Mouse (Mus musculus) MEL (cell line): Measurements from ENCODE around the gene Jmy. TPM values are rescaled to one million over a fixed set of nuclear protein-coding genes. Genes with fewer than 3 reads are reported as not detected.

Source experiments
- DNase-seq: peaks from one replicate; pipeline ENCODE4 v3.0.0; 2011; ENCODE audit warnings: low read depth, low spot score
- H3K27ac ChIP-seq: 2 replicates; pipeline ENCODE4 v1.5.1; 2012; ENCODE audit warnings: low read depth, mild to moderate bottlenecking, control low read depth, low read length, moderate library complexity; ENCODE audit not compliant: control insufficient read depth
- H3K27me3 ChIP-seq, 2 experiments: fragments of 150-350 bp in 1 of 2; sonication (generic) in 1 of 2; 2 replicates each; pipeline ENCODE4 v1.6.1; 2012; ENCODE audit warnings: low read length in 2 of 2, mild to moderate bottlenecking in 2 of 2, improper control_type of control experiment in 1 of 2, moderate library complexity in 1 of 2; ENCODE audit not compliant: insufficient read depth in 2 of 2, control insufficient read depth in 1 of 2
- H3K36me3 ChIP-seq, 2 experiments: 2 replicates each; pipeline ENCODE4 v1.6.1; 2012 to 2014; ENCODE audit warnings: low read length in 2 of 2, improper control_type of control experiment in 1 of 2, inconsistent platforms in 1 of 2, mild to moderate bottlenecking in 1 of 2; ENCODE audit not compliant: insufficient read depth in 2 of 2, control insufficient read depth in 1 of 2
- H3K4me1 ChIP-seq, 2 experiments: fragments of 150-350 bp in 1 of 2; sonication (generic) in 1 of 2; 2 replicates each; pipeline ENCODE4 v1.6.1; 2012; ENCODE audit warnings: low read length in 2 of 2, improper control_type of control experiment in 1 of 2, mild to moderate bottlenecking in 1 of 2; ENCODE audit not compliant: insufficient read depth in 2 of 2, control insufficient read depth in 1 of 2
- H3K4me3 ChIP-seq, 2 experiments: fragments of 150-350 bp in 1 of 2; sonication (generic) in 1 of 2; 2 replicates each; pipeline ENCODE4 v1.5.1; 2012; ENCODE audit warnings: low read depth in 2 of 2, low read length in 2 of 2, mild to moderate bottlenecking in 2 of 2, moderate library complexity in 2 of 2, control low read depth in 1 of 2, improper control_type of control experiment in 1 of 2; ENCODE audit not compliant: control insufficient read depth in 1 of 2, insufficient read depth in 1 of 2
- H3K79me2 ChIP-seq: 2 replicates; pipeline ENCODE4 v1.6.1; 2012; ENCODE audit warnings: mild to moderate bottlenecking, low read length, moderate library complexity; ENCODE audit not compliant: control insufficient read depth, poor library complexity, insufficient read depth
- H3K9ac ChIP-seq: 2 replicates; pipeline ENCODE4 v1.6.1; 2012; ENCODE audit warnings: low read depth, mild to moderate bottlenecking, control low read depth, low read length, moderate library complexity; ENCODE audit not compliant: control insufficient read depth, poor library complexity, severe bottlenecking
- H3K9me3 ChIP-seq: fragments of 150-350 bp; sonication (generic); replicated peaks from 2 replicates; pipeline ENCODE4 v1.6.1; 2012; ENCODE audit warnings: mild to moderate bottlenecking, low read length, improper control_type of control experiment, moderate library complexity; ENCODE audit not compliant: insufficient read depth
- CHD2 ChIP-seq: IDR thresholded peaks from 2 replicates; pipeline ENCODE4 v1.6.1; 2011; ENCODE audit warnings: low read length, improper control_type of control experiment
- ELF1 ChIP-seq: IDR thresholded peaks from 2 replicates; pipeline ENCODE4 v1.6.1; 2014; ENCODE audit warnings: low read depth, mild to moderate bottlenecking, inconsistent platforms, low read length, improper control_type of control experiment, moderate library complexity
- EP300 ChIP-seq, 2 experiments: IDR thresholded peaks; 2 replicates each; pipeline ENCODE4 v1.6.1; 2011; ENCODE audit warnings: improper control_type of control experiment in 2 of 2, low read length in 2 of 2, low read depth in 1 of 2, mild to moderate bottlenecking in 1 of 2
- ETS1 ChIP-seq: IDR thresholded peaks from 2 replicates; pipeline ENCODE4 v1.6.1; 2012; ENCODE audit warnings: low read depth, mild to moderate bottlenecking, inconsistent platforms, low read length, improper control_type of control experiment, moderate library complexity
- GATA1 ChIP-seq: IDR thresholded peaks from 2 replicates; pipeline ENCODE4 v1.6.1; 2011; ENCODE audit warnings: low read depth, low read length, improper control_type of control experiment
- JUND ChIP-seq: IDR thresholded peaks from 2 replicates; pipeline ENCODE4 v1.6.1; 2011; ENCODE audit warnings: low read depth, mild to moderate bottlenecking, improper control_type of control experiment, low read length
- KAT2A ChIP-seq: conservative IDR thresholded peaks from 2 replicates; pipeline ENCODE4 v1.6.1; 2012; ENCODE audit warnings: low read depth, low read length, improper control_type of control experiment, inconsistent platforms
- MAFK ChIP-seq: IDR thresholded peaks from 2 replicates; pipeline ENCODE4 v1.6.1; 2011; ENCODE audit warnings: low read depth, mild to moderate bottlenecking, low read length, improper control_type of control experiment, borderline replicate concordance
- MEF2A ChIP-seq: IDR thresholded peaks from 2 replicates; pipeline ENCODE4 v1.6.1; 2014; ENCODE audit warnings: low read depth, mild to moderate bottlenecking, inconsistent platforms, low read length, improper control_type of control experiment; ENCODE audit not compliant: poor library complexity, insufficient replicate concordance, severe bottlenecking; ENCODE audit errors: extremely low read depth
- MYB ChIP-seq: IDR thresholded peaks from 2 replicates; pipeline ENCODE4 v1.6.1; 2011; ENCODE audit warnings: mild to moderate bottlenecking, low read depth, low read length, improper control_type of control experiment
- POLR2AphosphoS2 ChIP-seq: IDR thresholded peaks from 2 replicates; pipeline ENCODE4 v1.6.1; 2011; ENCODE audit warnings: low read length, improper control_type of control experiment
- RCOR1 ChIP-seq: IDR thresholded peaks from 2 replicates; pipeline ENCODE4 v1.6.1; 2012; ENCODE audit warnings: low read depth, mild to moderate bottlenecking, inconsistent platforms, low read length, improper control_type of control experiment
- SIN3A ChIP-seq: IDR thresholded peaks from 2 replicates; pipeline ENCODE4 v1.6.1; 2012; ENCODE audit warnings: low read length, improper control_type of control experiment, inconsistent platforms
- SMC3 ChIP-seq: IDR thresholded peaks from 2 replicates; pipeline ENCODE4 v1.6.1; 2011; ENCODE audit warnings: low read depth, low read length, improper control_type of control experiment
- TAL1 ChIP-seq: IDR thresholded peaks from 2 replicates; pipeline ENCODE4 v1.6.1; 2012; ENCODE audit warnings: mild to moderate bottlenecking, inconsistent platforms, low read length, moderate library complexity, mixed read lengths
- TBP ChIP-seq: IDR thresholded peaks from 2 replicates; pipeline ENCODE4 v1.8.0; 2011; ENCODE audit warnings: low read depth, low read length, improper control_type of control experiment
- TCF12 ChIP-seq: IDR thresholded peaks from 2 replicates; pipeline ENCODE4 v1.6.1; 2014; ENCODE audit warnings: low read depth, mild to moderate bottlenecking, inconsistent platforms, low read length, improper control_type of control experiment, moderate library complexity
- UBTF ChIP-seq: IDR thresholded peaks from 2 replicates; pipeline ENCODE4 v1.6.1; 2012; ENCODE audit warnings: low read depth, mild to moderate bottlenecking, inconsistent platforms, low read length, improper control_type of control experiment, moderate library complexity, borderline replicate concordance; ENCODE audit not compliant: insufficient read depth
- USF2 ChIP-seq, 2 experiments: IDR thresholded peaks; 2 replicates each; pipeline ENCODE4 v1.6.1; 2011 to 2012; ENCODE audit warnings: improper control_type of control experiment in 2 of 2, low read length in 2 of 2, borderline replicate concordance in 1 of 2, inconsistent platforms in 1 of 2, low read depth in 1 of 2, mild to moderate bottlenecking in 1 of 2; ENCODE audit not compliant: insufficient read depth in 1 of 2
- ZMIZ1 ChIP-seq: IDR thresholded peaks from 2 replicates; pipeline ENCODE4 v1.6.1; 2012; ENCODE audit warnings: low read depth, mild to moderate bottlenecking, inconsistent platforms, low read length, improper control_type of control experiment, moderate library complexity
- ZNF384 ChIP-seq: IDR thresholded peaks from 2 replicates; pipeline ENCODE4 v1.6.1; 2012; ENCODE audit warnings: low read depth, mild to moderate bottlenecking, inconsistent platforms, low read length, improper control_type of control experiment
- polyA plus RNA-seq, 2 experiments: library from polyadenylated mRNA; stranded (reverse) in 1 of 2; unstranded in 1 of 2; fragments of >175 nt in 1 of 2; fragments of >200 nt in 1 of 2; gene quantifications; 2 replicates each; pipeline versions ENCODE4 v1.2.1 to v1.2.4; 2012; ENCODE audit warnings: low replicate concordance in 2 of 2, low read depth in 1 of 2; ENCODE audit not compliant: insufficient read length in 2 of 2, insufficient read depth in 1 of 2, missing spikeins in 1 of 2
- total RNA-seq: library from RNA; depleted of rRNA; stranded (reverse); fragments of 300-350 nt; gene quantifications from 2 replicates; pipeline ENCODE4 v1.2.3, GENCODE M21; 2012

The Jmy gene
- total and polyA plus RNA-seq, 3 experiments: 5.5 to 21.9 (median 9.3) TPM

DNA sequence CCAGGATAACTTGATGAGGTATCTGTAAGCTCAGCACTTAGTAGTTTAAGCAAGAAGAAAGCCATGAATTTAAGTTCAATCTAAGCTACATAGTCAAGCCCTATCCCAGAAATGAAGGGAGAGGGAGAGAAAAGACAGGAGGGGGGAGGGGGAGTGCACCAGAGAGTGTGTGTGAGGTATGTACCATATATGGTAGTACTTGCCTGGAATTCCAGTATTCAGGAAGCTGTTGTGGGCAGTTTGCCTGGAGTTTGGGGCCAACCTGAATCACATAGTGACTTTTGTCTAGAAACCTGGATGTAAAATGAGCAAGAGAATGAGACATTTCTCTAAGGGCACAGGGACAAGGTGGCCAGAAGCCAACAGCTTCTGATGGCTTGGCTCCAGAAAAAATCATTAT lies 17.6 kb upstream of the Jmy start:
- no peaks in the 10 kb centered on the region for H3K9me3 ChIP-seq
- no peak for TF ChIP-seq MYB
- TF ChIP-seq ZMIZ1: no peak
- no peak for TF ChIP-seq MEF2A
- no peak for TF ChIP-seq KAT2A
- no peak for TF ChIP-seq TCF12
- no peak for TF ChIP-seq TAL1
- TF ChIP-seq MAFK: no peak
- TF ChIP-seq UBTF: no peak
- TF ChIP-seq USF2 (IDR thresholded peaks at IDR 0.05; ENCODE audit: borderline replicate concordance in 1 of 2, insufficient read depth in 1 of 2, low read depth in 1 of 2, low read length in 2 of 2): no peak
- TF ChIP-seq GATA1: no peak
- H3K9ac ChIP-seq: no peak overlapping the region
- peaks cover 0 to 3% of the 10 kb centered on the region in 2 experiments; a peak in 2 of 4 replicates for H3K36me3 ChIP-seq
- no peak overlapping the region for H3K27ac ChIP-seq
- DNase-seq: no peak
- H3K4me1 ChIP-seq: peaks cover 4% of the 10 kb centered on the region in 2 experiments
- H3K79me2 ChIP-seq: no peaks in the 10 kb centered on the region
- H3K27me3 ChIP-seq: no peaks in the 10 kb centered on the region
- no peak overlapping the region for H3K4me3 ChIP-seq

DNA sequence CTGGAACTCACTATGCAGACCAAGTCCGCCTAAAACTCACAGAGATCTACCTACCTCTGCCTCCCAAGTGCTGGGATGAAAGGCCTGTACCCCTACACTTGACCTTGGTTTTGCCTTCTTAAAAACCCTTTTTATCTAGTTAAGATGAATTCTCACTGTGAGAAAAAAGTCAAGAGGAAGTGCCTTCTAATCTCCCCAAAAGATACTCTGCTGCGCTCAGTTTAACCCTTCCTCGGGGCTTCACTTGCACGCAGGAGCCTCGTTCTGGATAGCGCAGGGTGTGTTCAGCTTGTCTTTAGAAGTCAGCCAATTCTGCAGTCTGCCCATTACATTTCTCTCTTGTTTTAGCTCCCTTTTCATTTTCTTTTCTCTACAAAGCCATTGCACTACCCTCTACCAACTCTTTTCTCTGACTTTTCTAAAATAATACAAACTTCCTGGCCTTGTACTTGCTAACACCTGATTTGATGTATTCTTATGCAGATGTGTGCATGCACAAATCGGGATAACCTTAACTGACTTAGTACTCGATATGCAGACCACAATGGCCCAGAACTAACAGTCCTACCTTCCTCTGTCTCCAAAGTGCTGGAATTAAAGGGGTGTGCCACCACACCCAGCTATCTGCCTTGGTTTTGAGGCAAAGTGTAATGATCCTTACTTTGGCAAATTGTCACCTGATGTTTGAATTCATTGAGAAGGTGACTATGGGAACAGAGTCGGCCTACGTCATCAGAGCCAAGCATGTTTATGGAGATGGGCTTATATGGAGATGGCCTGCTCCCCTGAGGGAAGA lies 14.6 kb upstream of the Jmy start:
- no peak for TF ChIP-seq CHD2
- TF ChIP-seq ELF1: no peak
- TF ChIP-seq TAL1: no peak
- peak; percentile 21; the same call in 1 of the 2 replicates for TF ChIP-seq SIN3A
- peak; percentile 42; the same call in 1 of the 2 replicates for TF ChIP-seq RCOR1
- TF ChIP-seq GATA1: peak; percentile 73; the same call in 1 of the 2 replicates
- TF ChIP-seq TBP: 0 out of 2 replicates have a peak, but pooled peaks have one; percentile 53
- TF ChIP-seq POLR2AphosphoS2: no peak
- TF ChIP-seq JUND: no peak
- TF ChIP-seq ZNF384: peak; percentile 77
- TF ChIP-seq EP300 (IDR thresholded peaks at IDR 0.05; ENCODE audit: low read depth in 1 of 2, low read length in 2 of 2): peak; percentile 45 to 57; a peak in 3 of 4 replicates
- peak; percentile 18; the same call in 1 of the 2 replicates for TF ChIP-seq SMC3
- peak; percentile 54; the same call in 1 of the 2 replicates for TF ChIP-seq ETS1
- Histone ChIP-seq H3K36me3 (peaks cover 0 to 3% of the 10 kb centered on the region in 2 experiments; a peak in 2 of 4 replicates), H3K27me3 (no peaks in the 10 kb centered on the region; a peak in 1 of 4 replicates), H3K9ac (no peak overlapping the region), H3K9me3 (no peaks in the 10 kb centered on the region), H3K4me3 (peak overlapping the region in 1 of 2 experiments; percentile 11; a peak in 1 of 4 replicates), H3K4me1 (peaks cover 4% of the 10 kb centered on the region in 2 experiments), H3K27ac (no peak overlapping the region), H3K79me2 (no peaks in the 10 kb centered on the region)
- DNase-seq: peak; percentile 64
